Mouse (Mus musculus) stomach, embryonic 16.5 days (tissue): ENCODE data around the gene Zfp941. TPM values are rescaled to one million over a fixed set of nuclear protein-coding genes. Genes with fewer than 3 reads are reported as not detected.

Experiments
- ATAC-seq: fragments of 200-750 bp; cut with Nextera tagmentation; 2 replicates; pipeline ENCODE4 v1.8.0; 2017; ENCODE audit warnings: moderate number of reproducible peaks, moderate TSS enrichment; ENCODE audit not compliant: insufficient read depth, low FRiP score
- H3K27ac ChIP-seq: fragments of 300-500 bp; sonication (generic); 2 replicates; pipeline ENCODE4 v1.5.1; 2014; ENCODE audit warnings: low read length
- H3K27me3 ChIP-seq: fragments of 300-500 bp; sonication (generic); 2 replicates; pipeline ENCODE4 v1.6.1; 2014; ENCODE audit warnings: low read length, control low read depth, mixed read lengths; ENCODE audit not compliant: control insufficient read depth, insufficient read depth
- H3K36me3 ChIP-seq: fragments of 300-500 bp; sonication (generic); 2 replicates; pipeline ENCODE4 v1.6.1; 2014; ENCODE audit warnings: low read length; ENCODE audit not compliant: control insufficient read depth, insufficient read depth
- H3K4me1 ChIP-seq: fragments of 300-500 bp; sonication (generic); 2 replicates; pipeline ENCODE4 v1.6.1; 2014; ENCODE audit warnings: low read length, control low read depth, mixed read lengths; ENCODE audit not compliant: control insufficient read depth, insufficient read depth
- H3K4me2 ChIP-seq: fragments of 300-500 bp; sonication (generic); 2 replicates; pipeline ENCODE4 v1.6.1; 2014; ENCODE audit warnings: low read depth, low read length, mixed read lengths
- H3K4me3 ChIP-seq: fragments of 300-500 bp; sonication (generic); replicated peaks from 2 replicates; pipeline ENCODE4 v1.5.1; 2014; ENCODE audit warnings: mild to moderate bottlenecking, low read length
- H3K9ac ChIP-seq: fragments of 300-500 bp; sonication (generic); 2 replicates; pipeline ENCODE4 v1.6.1; 2014; ENCODE audit warnings: low read length
- H3K9me3 ChIP-seq: fragments of 300-500 bp; sonication (generic); replicated peaks from 2 replicates; pipeline ENCODE4 v1.6.1; 2016; ENCODE audit warnings: low read length, control low read depth; ENCODE audit not compliant: control insufficient read depth
- WGBS: fragments of 180-500 bp; shearing (Covaris S2); extraction: QIAGEN DNeasy Blood & Tissue Kit; methylation state at CpG from one replicate; pipeline ENCODE4 v1.1.7; 2014; 5-methylcytosine and 5-hydroxymethylcytosine counted together
- polyA plus RNA-seq: library from polyadenylated mRNA; unstranded; fragments of >200 nt; fragmentation: Nextera tagmentation; extraction: Ambion mirVana; gene quantifications from 2 replicates; pipeline ENCODE4 v1.2.1, GENCODE M21; 2015

The Zfp941 gene
- polyA plus RNA-seq, 1 experiment from 2014 or later, result 1.9 TPM

GRCm38 (mm10) chr7:140828171-140828881, 6.3 kb upstream of the Zfp941 start:
- Histone ChIP-seq H3K27ac (no peak overlapping the region), H3K27me3 (no peaks in the 10 kb centered on the region), H3K9ac (no peak overlapping the region), H3K4me3 (no peak overlapping the region), H3K4me1 (no peaks in the 10 kb centered on the region), H3K36me3 (no peaks in the 10 kb centered on the region), H3K4me2 (no peak overlapping the region), H3K9me3 (no peaks in the 10 kb centered on the region)
- ATAC-seq, result peak; percentile 37; the same call in 1 of the 2 replicates
- WGBS, result 31% methylated on average over 8 of the region's 8 CpGs

DNA sequence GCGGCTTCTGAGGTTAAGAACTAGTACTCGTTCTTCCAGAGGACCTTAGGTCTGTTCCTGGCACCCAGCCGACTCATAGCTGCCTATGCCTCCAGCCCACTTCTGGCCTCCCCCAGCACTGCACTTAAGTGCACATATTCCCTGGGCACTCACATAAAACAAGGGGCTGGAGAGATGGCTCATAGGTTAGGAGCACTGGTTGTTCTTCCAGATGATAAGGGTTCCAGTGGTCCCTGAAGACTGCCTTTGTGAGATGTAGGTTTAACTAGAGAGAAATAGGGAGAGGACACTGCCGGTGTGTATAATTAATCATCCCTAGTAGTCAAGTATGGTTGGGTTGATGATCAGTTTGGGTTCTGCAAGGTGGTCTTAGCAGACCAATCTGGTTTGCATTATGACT, 753 bp upstream of the Zfp941 start:
- Histone ChIP-seq H3K9ac (no peak overlapping the region), H3K4me3 (no peak overlapping the region), H3K4me1 (no peaks in the 10 kb centered on the region), H3K27me3 (no peaks in the 10 kb centered on the region), H3K9me3 (no peaks in the 10 kb centered on the region), H3K4me2 (no peak overlapping the region), H3K27ac (no peak overlapping the region), H3K36me3 (no peaks in the 10 kb centered on the region)
- no peak for ATAC-seq
- WGBS, result 85% methylated on average over 4 of the region's 4 CpGs

DNA sequence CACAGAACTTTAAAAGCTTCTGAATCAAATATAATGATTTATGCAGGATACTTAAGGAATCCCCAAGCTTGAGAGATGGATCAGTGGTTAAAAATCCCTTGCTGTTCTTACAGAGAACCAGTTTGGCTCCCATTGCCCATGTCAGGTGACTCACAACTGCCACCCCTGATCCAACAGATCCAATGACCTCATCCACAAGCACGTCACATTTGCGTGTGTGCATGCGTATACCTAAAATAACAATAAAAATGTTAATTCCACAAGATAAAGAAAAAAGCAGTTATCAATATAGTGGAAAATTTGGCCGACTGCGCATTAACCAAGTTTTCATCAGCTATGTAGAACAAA, 699 bp downstream of the Zfp941 start:
- Histone ChIP-seq H3K4me1 (no peaks in the 10 kb centered on the region), H3K4me2 (peak overlapping the region; percentile 62), H3K9ac (no peak overlapping the region), H3K27ac (no peak overlapping the region), H3K36me3 (no peaks in the 10 kb centered on the region), H3K27me3 (no peaks in the 10 kb centered on the region), H3K9me3 (no peaks in the 10 kb centered on the region), H3K4me3 (peak overlapping the region; percentile 47; the same call in 1 of the 2 replicates)
- WGBS, result 40% methylated on average over 5 of the region's 5 CpGs
- ATAC-seq, result no peak

GRCm38 (mm10) chr7:140820173-140820572, 1.8 kb downstream of the Zfp941 start:
- Histone ChIP-seq H3K9ac (no peak overlapping the region), H3K4me3 (no peak overlapping the region), H3K27ac (no peak overlapping the region), H3K4me2 (no peak overlapping the region), H3K4me1 (no peaks in the 10 kb centered on the region), H3K36me3 (no peaks in the 10 kb centered on the region), H3K27me3 (no peaks in the 10 kb centered on the region), H3K9me3 (no peaks in the 10 kb centered on the region)
- ATAC-seq, result no peak
- WGBS, result 51% methylated on average over 4 of the region's 4 CpGs

- Histone ChIP-seq H3K9me3 (no peaks in the 10 kb centered on the region), H3K27ac (no peak overlapping the region), H3K4me1 (no peaks in the 10 kb centered on the region), H3K9ac (no peak overlapping the region), H3K27me3 (no peaks in the 10 kb centered on the region), H3K36me3 (no peaks in the 10 kb centered on the region), H3K4me2 (no peak overlapping the region), H3K4me3 (no peak overlapping the region)
- 82% methylated on average over 12 of the region's 12 CpGs for WGBS
- no peak for ATAC-seq
Observed at GRCm38 (mm10) chr7:140812850-140813249, 9.1 kb downstream of the Zfp941 start.

GRCm38 (mm10) chr7:140811714-140812113, 10.3 kb downstream of the Zfp941 start:
- Histone ChIP-seq H3K9me3 (no peaks in the 10 kb centered on the region), H3K9ac (no peak overlapping the region), H3K4me2 (no peak overlapping the region), H3K4me1 (no peaks in the 10 kb centered on the region), H3K27ac (no peak overlapping the region), H3K36me3 (no peaks in the 10 kb centered on the region), H3K4me3 (no peak overlapping the region), H3K27me3 (no peaks in the 10 kb centered on the region)
- WGBS, result 87% methylated on average over 13 of the region's 13 CpGs
- ATAC-seq, result no peak

DNA sequence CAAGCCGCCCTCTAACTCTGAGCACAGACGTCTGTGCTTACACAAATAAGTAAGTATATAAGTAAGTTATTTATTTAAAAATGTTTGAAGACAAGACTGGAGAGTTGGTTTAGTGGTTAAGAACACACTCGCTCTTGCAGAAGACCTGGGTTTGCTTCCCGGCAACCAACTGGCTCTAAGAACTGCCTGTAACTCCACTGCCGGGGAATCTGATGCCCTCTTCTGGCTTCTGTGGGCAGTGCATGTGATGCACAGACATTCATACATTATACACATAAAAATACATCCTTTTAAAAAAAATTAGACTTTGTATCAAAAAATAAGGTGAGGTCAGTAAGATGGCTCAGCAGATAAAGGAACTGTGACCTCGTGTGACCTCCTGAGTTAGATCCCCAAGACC, 11.5 kb downstream of the Zfp941 start:
- no peaks in the 10 kb centered on the region for H3K36me3 ChIP-seq
- no peak overlapping the region for H3K4me3 ChIP-seq
- H3K27ac ChIP-seq, result no peak overlapping the region
- 88% methylated on average over 6 of the region's 6 CpGs for WGBS
- H3K9me3 ChIP-seq, result no peaks in the 10 kb centered on the region
- no peak for ATAC-seq
- no peak overlapping the region for H3K9ac ChIP-seq
- H3K4me2 ChIP-seq, result no peak overlapping the region
- H3K27me3 ChIP-seq, result no peaks in the 10 kb centered on the region
- H3K4me1 ChIP-seq, result no peaks in the 10 kb centered on the region

- H3K4me3 ChIP-seq, result no peak overlapping the region
- no peaks in the 10 kb centered on the region for H3K4me1 ChIP-seq
- H3K9me3 ChIP-seq, result no peaks in the 10 kb centered on the region
- 18% methylated on average over 1 of the region's 1 CpGs for WGBS
- no peak for ATAC-seq
- no peaks in the 10 kb centered on the region for H3K36me3 ChIP-seq
- H3K27me3 ChIP-seq, result no peaks in the 10 kb centered on the region
- no peak overlapping the region for H3K27ac ChIP-seq
- no peak overlapping the region for H3K4me2 ChIP-seq
- no peak overlapping the region for H3K9ac ChIP-seq
Observed at GRCm38 (mm10) chr7:140805704-140806103, 16.3 kb downstream of the Zfp941 start.

DNA sequence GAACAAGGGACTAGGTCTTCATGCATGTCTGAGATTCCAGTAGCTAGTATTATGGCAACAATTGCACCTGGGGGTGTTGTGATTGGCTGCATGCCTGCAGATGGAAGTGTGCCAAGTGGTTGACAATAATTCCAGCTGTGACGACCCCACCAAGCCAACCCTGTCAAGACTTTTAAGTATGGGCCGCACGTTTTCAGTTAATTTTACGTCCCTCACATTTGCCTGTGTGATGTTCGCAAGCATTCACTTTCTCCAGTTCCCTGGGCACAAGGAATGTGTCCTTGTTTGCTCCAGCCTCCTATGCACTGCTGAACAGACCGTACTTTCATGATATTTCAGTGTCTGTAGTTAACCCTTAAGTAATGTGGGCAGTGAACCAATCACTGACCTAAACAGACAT, 19.3 kb downstream of the Zfp941 start:
- no peak overlapping the region for H3K4me3 ChIP-seq
- H3K4me1 ChIP-seq, result no peaks in the 10 kb centered on the region
- H3K36me3 ChIP-seq, result no peaks in the 10 kb centered on the region
- H3K27ac ChIP-seq, result no peak overlapping the region
- no peak overlapping the region for H3K9ac ChIP-seq
- no peaks in the 10 kb centered on the region for H3K27me3 ChIP-seq
- ATAC-seq, result no peak
- no peak overlapping the region for H3K4me2 ChIP-seq
- 69% methylated on average over 6 of the region's 6 CpGs for WGBS
- H3K9me3 ChIP-seq, result no peaks in the 10 kb centered on the region
